ENCODE assay signal across 1 mouse cellular context in the genomic region with DNA sequence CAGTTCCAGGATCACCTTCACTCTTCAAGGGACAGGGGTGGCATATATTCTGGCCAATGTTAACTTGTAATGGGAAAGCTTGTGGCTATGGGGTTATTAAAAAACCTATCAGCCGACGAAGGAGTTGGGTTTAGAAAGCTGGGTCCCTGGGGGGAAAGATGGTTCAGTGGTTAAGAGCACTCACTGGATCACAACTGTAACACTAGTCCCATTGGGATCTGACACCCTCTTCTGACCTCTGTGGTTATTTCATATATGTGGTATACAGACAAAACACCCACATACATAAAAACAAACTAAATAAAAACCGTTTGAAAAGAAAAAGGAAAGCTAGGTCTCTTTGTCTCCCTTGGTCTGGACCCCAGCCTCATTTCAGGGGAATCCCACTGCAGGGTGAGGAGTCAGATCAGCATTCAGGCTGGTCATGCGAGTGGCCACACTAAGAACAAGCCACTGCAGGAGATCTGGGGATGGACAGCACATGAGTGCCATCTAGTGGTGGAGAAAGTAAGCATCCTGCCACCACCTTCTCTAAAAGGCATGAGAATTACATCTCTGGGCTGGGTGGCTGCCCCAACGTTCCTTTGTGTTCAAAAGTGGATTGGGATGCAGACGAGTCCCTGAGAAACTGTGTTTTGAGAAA.
TF ChIP-seq lines count a peak whose summit lies in the region.

No protein-coding gene starts in this region.

TF ChIP-seq in CH12.LX, 34 proteins besides CTCF, POLR2A, EP300 and RAD21:
- TF ChIP-seq MAZ (IDR thresholded peaks at IDR 0.05; ENCODE audit: low read depth, low read length) (no peak), ZKSCAN1 (IDR thresholded peaks at IDR 0.05; ENCODE audit: borderline replicate concordance, low read depth, low read length) (peak; percentile 69), BHLHE40 (IDR thresholded peaks at IDR 0.05; ENCODE audit: low read depth, low read length) (peak; percentile 62; the same call in 1 of the 2 replicates), NELFE (IDR thresholded peaks at IDR 0.05; ENCODE audit: low read depth, low read length) (peak; percentile 63), TCF12 (IDR thresholded peaks at IDR 0.05; ENCODE audit: low read depth, low read length) (0 out of 2 replicates have a peak, but pooled peaks have one; percentile 54), CHD1 (IDR thresholded peaks at IDR 0.05; ENCODE audit: low read depth, low read length) (no peak), POLR2AphosphoS2 (IDR thresholded peaks at IDR 0.05; ENCODE audit: low read depth, low read length) (peak; percentile 51; the same call in 1 of the 2 replicates), E2F4 (IDR thresholded peaks at IDR 0.05; ENCODE audit: insufficient replicate concordance, low read depth, low read length) (no peak), NRF1 (IDR thresholded peaks at IDR 0.05; ENCODE audit: low read depth, low read length) (no peak), HCFC1 (IDR thresholded peaks at IDR 0.05; ENCODE audit: low read depth, low read length) (no peak), GABPA (IDR thresholded peaks at IDR 0.05; ENCODE audit: insufficient replicate concordance, low read depth, low read length) (no peak), ELF1 (IDR thresholded peaks at IDR 0.05; ENCODE audit: low read depth, low read length) (peak; percentile 14; the same call in 1 of the 2 replicates), JUN (IDR thresholded peaks at IDR 0.05; ENCODE audit: insufficient read depth, low read depth, low read length) (no peak), MXI1 (IDR thresholded peaks at IDR 0.05; ENCODE audit: low read depth, low read length) (0 out of 2 replicates have a peak, but pooled peaks have one; percentile 27), MAFK (IDR thresholded peaks at IDR 0.05; ENCODE audit: insufficient replicate concordance, low read length) (no peak), UBTF (IDR thresholded peaks at IDR 0.05; ENCODE audit: low read depth, low read length) (no peak), TBP (conservative IDR thresholded peaks at IDR 0.05; ENCODE audit: low read depth, low read length) (no peak), JUND (conservative IDR thresholded peaks at IDR 0.05; ENCODE audit: low read depth, low read length) (0 out of 2 replicates have a peak, but pooled peaks have one; percentile 14), USF2 (conservative IDR thresholded peaks at IDR 0.05; ENCODE audit: low read depth, low read length) (no peak), ZC3H11A (IDR thresholded peaks at IDR 0.05; ENCODE audit: low read depth, low read length) (peak; percentile 11; the same call in 1 of the 2 replicates), IRF4 (IDR thresholded peaks at IDR 0.05; ENCODE audit: low read depth, low read length) (peak; percentile 69), MEF2A (IDR thresholded peaks at IDR 0.05; ENCODE audit: borderline replicate concordance, low read depth, low read length) (peak; percentile 45; the same call in 1 of the 2 replicates), SMC3 (IDR thresholded peaks at IDR 0.05; ENCODE audit: low read depth, low read length) (peak; percentile 88), MYC (IDR thresholded peaks at IDR 0.05; ENCODE audit: low read depth, low read length) (peak; percentile 61; the same call in 1 of the 2 replicates), RCOR1 (conservative IDR thresholded peaks at IDR 0.05; ENCODE audit: low read depth, low read length) (no peak), SIN3A (IDR thresholded peaks at IDR 0.05; ENCODE audit: low read length) (no peak), MAX (IDR thresholded peaks at IDR 0.05; ENCODE audit: low read length) (peak; percentile 61), USF1 (IDR thresholded peaks at IDR 0.05; ENCODE audit: low read depth, low read length) (no peak), ZNF384 (IDR thresholded peaks at IDR 0.05; ENCODE audit: low read depth, low read length) (no peak), CHD2 (IDR thresholded peaks at IDR 0.05; ENCODE audit: low read length) (no peak), ZMIZ1 (IDR thresholded peaks at IDR 0.05; ENCODE audit: low read depth, low read length) (peak; percentile 16; the same call in 1 of the 2 replicates), ETS1 (conservative IDR thresholded peaks at IDR 0.05; ENCODE audit: low read depth, low read length) (no peak), KAT2A (IDR thresholded peaks at IDR 0.05; ENCODE audit: insufficient replicate concordance, low read length) (no peak), PAX5 (IDR thresholded peaks at IDR 0.05; ENCODE audit: low read length) (no peak)
